Mouse (Mus musculus) cortical plate, adult 2 months (tissue): ENCODE measurements at regions not wholly inside any gene's neighbourhood (a gene's known extent, or its start where the extent isn't known, plus 50 kb on each side); places are given as distances from the start of the nearest gene placed in this dataset.

ENCODE experiments used
- CTCF ChIP-seq: fragments of 200-500 bp; IDR thresholded peaks from 2 replicates; pipeline ENCODE4 v1.5.1; 2011; ENCODE audit warnings: mild to moderate bottlenecking, control low read depth, low read length; ENCODE audit not compliant: insufficient read depth; ENCODE audit errors: extremely low read depth
- POLR2A ChIP-seq: fragments of 200-500 bp; IDR thresholded peaks from 2 replicates; pipeline ENCODE4 v1.6.1; 2011; ENCODE audit warnings: mild to moderate bottlenecking, low read length, control low read depth; ENCODE audit not compliant: insufficient read depth; ENCODE audit errors: extremely low read depth

- no peak for TF ChIP-seq CTCF
- TF ChIP-seq POLR2A: no peak
Observed at GRCm38 (mm10) chr16:76444668-76445067, 71.0 kb upstream of the Nrip1 start.
